Mouse (Mus musculus): Measurements from ENCODE around the gene Ubtd2. TPM values are rescaled to one million over a fixed set of nuclear protein-coding genes. Genes with fewer than 3 reads are reported as not detected.

The Ubtd2 gene
- polyA plus RNA-seq, 1 experiment = 2.8 TPM

DNA sequence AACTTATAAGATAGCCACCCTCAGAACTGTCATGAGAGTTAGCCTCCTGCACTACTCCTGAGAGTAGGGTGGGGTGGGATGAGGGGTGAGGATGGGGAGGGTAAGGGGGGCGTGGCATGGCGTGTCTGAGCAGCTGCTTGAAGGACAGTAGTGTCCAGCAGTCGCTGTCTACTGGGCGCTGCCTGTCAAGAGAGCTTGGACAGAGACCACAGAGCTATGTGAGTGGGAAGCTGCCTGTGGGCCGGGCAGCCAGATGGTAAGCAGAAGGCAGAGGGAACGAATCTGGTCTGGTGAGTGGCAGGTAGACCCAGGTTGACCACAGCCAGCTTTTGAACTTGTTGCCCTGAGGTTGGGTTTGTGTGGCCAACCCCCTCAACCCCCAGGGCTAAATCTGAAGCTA, 85.3 kb downstream of the Ubtd2 start:
- DNase-seq (ENCODE audit: low read depth, low spot score) = no peak
- WGBS = 72% methylated on average over 6 of the region's 6 CpGs

DNA sequence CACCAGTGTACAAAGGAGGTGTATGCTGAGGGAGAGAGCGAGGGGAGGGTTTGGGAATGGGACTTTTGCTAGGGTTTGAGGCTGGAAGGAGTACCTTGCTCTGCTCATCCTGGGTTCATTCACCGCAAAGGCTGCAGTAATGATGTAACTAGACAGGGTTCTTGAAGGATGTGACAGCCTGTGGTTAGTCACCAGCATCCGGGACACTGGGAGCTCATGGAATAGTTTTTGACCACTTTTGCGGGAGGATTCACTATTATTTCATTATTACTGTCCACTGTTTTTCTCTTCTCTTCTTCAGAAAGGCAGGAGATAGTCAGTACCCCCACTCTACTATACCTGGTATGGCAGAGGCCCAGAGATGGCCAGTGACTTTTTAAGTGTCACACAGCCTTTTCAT, 87.0 kb downstream of the Ubtd2 start:
- WGBS = 91% methylated on average over 4 of the region's 4 CpGs
- no peak for DNase-seq (ENCODE audit: low read depth, low spot score)

DNA sequence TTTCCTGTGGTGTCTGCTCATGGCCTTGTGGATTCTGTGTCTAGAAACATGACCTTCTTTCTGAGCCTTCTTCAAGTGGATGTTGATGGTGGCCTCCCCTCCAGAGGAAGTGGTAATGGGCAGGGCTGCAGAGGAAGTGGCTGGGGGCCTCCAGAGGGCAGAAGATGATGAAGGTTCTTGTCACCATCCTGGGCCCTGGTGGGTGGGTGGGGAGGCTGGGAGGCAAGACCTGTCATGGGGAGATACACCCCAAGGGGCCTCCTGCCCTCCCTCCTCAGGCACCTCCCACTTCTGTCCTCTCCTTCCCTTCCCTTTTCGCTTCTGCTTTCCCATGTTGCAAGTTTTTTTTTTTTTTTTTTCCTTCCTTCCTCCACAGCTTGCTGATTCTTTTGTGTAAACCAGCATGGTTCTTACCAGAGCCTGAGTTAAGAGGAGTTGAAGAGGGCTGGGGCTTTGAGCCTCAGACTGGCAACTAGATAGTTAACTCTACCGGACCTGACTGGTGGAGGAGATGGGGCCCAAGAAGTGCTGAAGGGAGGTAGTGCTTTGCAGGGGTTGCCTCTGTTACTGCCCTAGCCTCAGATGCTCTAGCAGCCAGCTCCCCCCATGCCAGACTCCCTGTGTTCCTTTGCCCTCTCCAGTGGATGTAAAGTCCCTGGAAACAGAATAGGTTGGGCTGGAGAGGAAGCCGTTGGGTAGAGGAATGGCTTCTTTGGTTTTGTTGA, 87.7 kb downstream of the Ubtd2 start:
- DNase-seq (ENCODE audit: low read depth, low spot score) = no peak
- WGBS = 68% methylated on average over 3 of the region's 3 CpGs

DNA sequence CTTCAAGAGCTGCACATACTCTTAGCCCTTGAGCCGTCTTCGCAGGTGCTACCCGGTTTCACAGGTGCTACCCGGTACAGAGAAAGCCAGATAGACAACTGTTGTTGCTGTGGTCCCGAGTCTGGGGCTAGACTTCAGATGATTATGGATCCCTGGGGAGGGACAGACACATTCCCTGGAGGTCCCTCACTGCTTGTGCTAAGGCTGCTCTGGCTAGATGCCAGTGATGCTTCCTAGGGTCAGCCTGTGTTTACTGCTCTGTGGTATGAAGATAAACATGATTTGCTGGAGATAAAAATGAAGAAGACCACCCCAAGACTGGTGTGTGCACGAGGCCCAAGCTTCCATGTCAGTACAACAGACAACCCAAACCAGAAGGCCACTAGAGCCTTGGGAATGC, 88.9 kb downstream of the Ubtd2 start:
- 81% methylated on average over 6 of the region's 6 CpGs for WGBS
- DNase-seq (ENCODE audit: low read depth, low spot score) = no peak

DNA sequence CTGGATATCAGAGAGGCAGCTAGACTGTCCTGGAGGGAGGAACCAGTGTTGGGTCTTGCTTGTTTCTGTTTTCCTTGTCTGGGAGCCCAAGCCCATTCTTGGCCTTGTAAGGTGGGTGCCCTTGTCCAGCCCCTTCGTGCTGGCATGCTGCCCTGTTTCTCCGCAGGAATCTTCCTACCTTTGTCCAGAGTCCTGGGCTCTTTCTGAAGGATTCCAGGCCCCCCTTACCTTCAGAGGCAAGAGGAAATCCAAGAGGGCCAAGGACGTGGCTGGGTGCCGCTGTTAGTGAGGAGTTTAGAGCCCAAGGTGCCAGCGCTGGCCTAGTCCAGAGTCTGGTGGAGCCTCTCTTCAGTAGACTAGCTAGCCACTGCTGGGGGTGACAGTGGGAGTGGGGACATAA, 89.3 kb downstream of the Ubtd2 start:
- no peak for DNase-seq (ENCODE audit: low read depth, low spot score)
- WGBS = 89% methylated on average over 5 of the region's 5 CpGs

DNA sequence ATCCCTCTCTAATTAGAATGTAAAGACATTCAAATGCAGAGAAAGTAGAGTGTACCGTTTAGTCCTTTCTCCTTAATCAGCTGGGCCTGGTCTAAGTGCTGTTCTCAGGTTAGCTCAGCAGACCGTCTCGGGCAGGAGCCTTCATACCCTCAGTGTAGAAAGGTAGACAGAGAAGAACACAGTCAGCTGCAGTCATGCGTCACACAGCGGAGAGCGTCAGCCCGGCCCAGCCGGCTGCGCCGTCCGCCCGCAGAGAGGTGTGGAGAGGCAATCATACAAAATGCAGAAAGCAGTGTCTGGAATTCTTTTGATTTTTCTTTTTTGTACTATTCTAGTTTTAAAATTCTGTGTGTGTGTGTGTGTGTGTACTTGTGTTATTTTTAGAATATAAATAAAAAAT, 90.4 kb downstream of the Ubtd2 start:
- no peak for DNase-seq (ENCODE audit: low read depth, low spot score)
- 88% methylated on average over 12 of the region's 12 CpGs for WGBS

DNA sequence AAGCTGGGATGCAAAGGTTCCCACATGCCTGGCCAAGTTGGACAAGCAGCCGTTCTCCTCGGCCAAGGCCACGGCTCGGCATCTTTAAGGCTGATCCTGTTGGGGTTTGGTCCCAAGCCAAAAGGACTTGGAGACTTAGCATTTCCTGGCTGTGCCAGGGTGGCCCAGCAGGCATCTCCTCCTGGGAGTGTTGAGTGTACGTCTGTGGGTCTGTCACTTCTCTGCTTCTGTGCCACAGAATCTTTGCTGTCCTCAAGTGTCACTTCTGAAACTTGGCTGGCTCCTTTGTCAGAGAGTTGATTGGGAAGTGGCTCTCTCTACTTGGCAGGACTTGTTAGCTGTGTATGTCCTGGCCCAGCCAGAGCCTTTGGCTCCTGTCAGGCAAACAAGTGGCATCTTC, 91.3 kb downstream of the Ubtd2 start:
- WGBS = 34% methylated on average over 5 of the region's 5 CpGs
- no peak for DNase-seq (ENCODE audit: low read depth, low spot score)

DNA sequence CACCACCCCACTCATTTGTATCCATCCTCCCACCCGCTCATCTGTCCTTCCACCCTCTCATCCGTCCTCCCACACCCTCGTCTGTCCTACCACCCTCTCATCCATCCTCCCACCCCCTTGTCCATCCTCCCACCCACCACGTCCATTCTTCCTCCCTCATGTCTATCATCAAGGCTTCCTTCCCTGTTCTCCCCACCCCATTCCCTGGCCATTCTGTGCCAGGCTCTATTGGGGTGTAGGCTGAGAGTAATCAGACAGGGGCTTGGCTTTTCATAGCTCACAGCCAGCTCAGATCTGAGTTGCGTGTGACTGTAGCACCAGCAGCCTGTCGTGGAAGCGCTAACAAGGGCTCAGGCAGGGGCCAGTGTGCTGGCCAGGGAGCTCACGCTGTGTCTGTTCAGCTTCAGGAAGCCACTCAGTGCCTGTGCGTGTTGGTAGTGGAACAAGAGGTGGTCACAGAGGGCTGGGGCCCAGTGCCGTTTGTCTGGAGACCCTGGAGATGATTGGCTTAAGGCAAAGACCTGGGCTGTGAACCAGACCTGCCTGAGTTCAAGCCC, 92.3 kb downstream of the Ubtd2 start:
- 82% methylated on average over 10 of the region's 10 CpGs for WGBS
- DNase-seq (ENCODE audit: low read depth, low spot score) = no peak

DNA sequence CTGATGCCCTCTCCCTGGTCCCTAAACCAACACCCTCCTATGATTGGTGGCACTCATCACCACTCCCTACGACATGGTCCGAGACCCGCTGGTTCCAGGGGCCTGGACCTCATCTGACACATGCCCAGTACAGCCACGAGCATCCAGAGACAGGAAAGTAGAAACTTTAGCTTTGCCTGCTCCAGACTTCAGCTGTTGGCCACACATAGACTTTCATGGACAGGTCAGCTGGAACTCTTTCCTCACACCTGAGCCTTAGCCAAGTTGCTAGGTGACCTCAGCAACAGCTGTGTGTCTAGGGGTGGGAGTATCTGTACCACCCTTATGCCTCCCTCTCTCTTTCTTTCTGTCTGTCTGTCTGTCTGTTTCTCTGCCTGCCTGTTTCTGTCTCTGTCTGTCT, 93.1 kb downstream of the Ubtd2 start:
- DNase-seq (ENCODE audit: low read depth, low spot score) = no peak
- 88% methylated on average over 4 of the region's 4 CpGs for WGBS

DNA sequence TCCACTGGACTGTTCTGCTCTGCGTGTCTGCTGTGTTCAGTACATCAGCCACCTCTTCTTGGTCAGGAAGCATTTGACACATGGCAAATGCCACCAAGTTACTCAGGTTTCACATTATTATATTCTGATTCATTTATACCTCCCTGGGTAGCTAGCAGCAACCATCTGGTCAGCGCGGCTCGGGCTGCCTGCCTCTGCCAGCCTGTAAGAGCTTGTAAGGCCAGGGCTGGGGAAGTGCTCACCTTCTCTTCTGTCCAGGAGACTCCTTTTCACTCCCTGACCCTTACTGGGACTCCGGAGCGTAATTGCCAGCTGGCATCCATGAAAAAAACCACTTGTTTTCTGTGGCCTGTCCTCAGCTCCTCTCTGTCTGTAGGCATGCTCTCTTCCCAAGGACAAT, 94.1 kb downstream of the Ubtd2 start:
- 89% methylated on average over 6 of the region's 6 CpGs for WGBS
- no peak for DNase-seq (ENCODE audit: low read depth, low spot score)

DNA sequence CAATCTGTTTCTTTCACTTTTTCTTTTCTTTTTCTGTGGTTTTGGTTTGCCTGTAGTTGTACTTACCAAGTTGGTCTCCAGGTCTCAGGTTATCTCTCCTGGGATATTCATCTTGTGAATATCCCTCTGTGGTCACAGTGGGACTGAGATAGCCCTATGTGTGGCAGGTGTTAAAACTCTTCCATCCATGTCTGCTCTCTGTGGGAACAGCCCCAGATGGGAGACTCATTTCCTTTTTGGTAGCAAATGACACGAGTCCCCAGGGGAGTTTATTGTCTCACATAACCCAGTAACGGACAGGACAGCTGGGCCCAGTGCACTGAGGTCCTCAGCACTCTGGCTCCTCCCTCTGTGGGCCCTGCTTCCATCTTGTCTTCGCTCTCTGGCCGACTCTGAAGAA, 94.9 kb downstream of the Ubtd2 start:
- WGBS = 71% methylated on average over 4 of the region's 4 CpGs
- DNase-seq (ENCODE audit: low read depth, low spot score) = no peak

DNA sequence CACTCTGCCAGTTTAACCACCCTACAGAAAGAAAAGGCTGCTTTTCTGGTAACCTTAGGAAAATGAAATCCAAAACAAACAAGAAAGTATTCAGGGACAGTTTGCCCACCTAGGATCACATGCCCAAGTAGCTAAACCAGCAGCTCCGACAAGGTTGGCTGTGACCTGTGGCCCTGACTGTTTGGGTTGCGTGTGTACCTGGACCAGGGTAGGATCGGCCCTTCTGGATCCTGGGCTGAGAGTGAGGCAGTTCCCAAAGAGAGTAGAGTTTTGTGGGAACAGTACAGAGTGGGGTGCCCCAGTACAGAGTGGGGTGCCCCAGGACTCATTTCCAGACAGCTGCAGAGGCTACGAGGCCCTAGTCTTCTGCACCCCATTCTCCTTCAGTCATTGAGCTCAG, 95.9 kb downstream of the Ubtd2 start:
- no peak for DNase-seq (ENCODE audit: low read depth, low spot score)
- 96% methylated on average over 4 of the region's 4 CpGs for WGBS

DNA sequence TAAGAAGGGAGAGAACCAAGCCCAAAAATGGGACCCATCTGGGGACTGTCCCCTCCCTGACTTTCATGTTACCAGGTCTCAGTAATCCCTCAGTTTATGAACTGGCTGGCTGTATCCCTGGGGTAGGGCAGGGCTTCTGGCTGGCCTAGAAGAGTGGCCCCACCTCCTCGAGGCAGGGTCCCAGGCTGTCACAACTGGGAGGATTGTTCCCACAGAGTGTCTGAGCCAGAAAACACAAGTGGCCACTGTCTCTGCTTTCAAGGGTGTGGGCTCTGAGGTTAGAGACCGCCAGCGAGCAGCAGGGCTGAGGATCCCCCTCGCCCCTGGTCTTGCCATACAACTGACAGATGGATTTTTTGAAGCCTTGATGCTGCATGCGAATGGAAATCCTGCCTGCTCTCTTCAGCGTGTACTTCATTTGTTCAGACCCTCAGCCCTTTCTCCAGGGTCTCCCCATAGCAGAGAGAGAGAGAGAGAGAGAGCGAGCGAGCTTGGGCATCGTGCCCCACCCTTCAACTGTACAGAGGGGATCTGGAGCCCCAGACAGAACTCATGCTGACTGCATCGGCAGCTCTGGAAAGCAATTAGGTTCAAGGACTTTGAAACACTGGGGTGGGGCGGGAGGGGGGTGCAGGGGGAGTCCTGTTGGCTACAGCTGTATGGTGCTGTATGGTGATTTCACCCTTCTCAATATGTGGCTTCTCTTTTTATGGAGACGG, 96.6 kb downstream of the Ubtd2 start:
- WGBS = 62% methylated on average over 12 of the region's 12 CpGs
- DNase-seq (ENCODE audit: low read depth, low spot score) = no peak

DNA sequence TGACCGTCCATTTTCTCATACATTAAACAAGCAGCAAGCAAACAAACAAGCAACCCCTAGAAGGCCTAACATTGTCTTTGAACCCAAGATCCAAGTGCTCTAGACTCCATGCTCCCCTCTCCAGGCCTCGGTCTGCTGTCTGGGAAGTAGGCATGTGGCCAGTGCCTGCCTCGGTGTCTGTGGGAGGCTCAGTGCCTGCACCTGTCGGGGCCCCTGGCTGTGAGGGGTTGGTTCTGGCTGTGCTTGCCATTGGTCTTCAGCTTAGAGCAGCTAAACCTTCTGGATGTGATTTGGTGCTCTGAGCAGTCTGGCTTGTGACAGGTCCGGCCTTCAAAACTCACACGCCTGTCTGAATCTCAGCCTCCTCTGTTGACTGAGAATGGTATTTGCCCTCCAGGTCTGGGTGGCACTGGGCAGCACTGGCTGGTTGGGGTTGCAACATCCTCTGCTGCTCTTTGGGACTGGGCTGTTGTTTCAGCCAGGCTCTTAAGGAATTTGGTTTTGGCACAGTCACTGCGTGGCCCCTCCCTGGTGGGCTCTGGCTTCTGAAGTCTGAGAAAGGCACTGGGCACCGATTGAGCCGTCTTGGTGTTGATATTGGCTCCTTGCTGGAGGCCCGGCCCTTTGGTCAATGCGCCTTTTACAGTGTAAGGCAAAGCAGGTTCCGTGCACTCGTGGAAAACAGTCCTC, 97.4 kb downstream of the Ubtd2 start:
- no peak for DNase-seq (ENCODE audit: low read depth, low spot score)
- 69% methylated on average over 13 of the region's 13 CpGs for WGBS

DNA sequence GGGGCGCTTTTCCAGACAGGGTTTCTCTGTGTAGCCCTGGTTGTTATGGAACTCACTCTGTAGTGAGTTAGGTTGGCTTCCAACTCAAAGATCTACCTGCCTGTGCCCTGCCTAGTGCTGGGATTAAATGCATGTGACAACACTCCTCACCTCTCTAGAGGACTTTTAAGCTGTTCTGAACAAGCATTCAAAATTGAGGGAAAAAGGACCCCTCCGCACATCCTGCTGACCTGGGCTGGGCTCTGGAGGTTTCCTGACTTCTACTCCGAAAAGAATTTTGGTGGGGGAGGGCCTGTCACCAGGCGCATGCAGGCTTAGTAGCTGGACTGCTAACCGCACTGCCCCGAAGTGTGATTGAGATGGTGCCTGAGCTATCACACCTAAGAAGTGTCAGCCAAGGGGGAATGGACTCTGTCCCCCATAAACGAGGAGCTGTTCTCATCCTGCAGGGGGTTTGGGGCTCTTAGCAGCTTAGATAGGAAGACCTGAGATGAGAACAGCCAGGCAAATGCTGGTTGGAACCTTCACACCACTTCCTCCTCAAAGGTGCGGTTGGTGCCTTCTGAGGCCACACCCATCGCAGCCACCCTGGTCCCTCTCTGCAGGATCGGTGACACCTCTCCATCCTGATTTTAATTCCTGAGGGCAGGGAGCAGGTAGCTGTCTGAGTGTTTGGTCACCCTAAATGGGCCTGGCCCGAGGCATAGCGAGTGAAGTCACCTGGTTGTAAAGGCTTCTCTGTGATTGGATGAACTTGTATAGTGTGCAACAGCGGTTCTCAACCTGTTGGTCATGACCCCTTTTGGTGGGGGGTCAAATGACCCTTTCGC, 98.4 kb downstream of the Ubtd2 start:
- no peak for DNase-seq (ENCODE audit: low read depth, low spot score)
- WGBS = 42% methylated on average over 14 of the region's 14 CpGs

DNA sequence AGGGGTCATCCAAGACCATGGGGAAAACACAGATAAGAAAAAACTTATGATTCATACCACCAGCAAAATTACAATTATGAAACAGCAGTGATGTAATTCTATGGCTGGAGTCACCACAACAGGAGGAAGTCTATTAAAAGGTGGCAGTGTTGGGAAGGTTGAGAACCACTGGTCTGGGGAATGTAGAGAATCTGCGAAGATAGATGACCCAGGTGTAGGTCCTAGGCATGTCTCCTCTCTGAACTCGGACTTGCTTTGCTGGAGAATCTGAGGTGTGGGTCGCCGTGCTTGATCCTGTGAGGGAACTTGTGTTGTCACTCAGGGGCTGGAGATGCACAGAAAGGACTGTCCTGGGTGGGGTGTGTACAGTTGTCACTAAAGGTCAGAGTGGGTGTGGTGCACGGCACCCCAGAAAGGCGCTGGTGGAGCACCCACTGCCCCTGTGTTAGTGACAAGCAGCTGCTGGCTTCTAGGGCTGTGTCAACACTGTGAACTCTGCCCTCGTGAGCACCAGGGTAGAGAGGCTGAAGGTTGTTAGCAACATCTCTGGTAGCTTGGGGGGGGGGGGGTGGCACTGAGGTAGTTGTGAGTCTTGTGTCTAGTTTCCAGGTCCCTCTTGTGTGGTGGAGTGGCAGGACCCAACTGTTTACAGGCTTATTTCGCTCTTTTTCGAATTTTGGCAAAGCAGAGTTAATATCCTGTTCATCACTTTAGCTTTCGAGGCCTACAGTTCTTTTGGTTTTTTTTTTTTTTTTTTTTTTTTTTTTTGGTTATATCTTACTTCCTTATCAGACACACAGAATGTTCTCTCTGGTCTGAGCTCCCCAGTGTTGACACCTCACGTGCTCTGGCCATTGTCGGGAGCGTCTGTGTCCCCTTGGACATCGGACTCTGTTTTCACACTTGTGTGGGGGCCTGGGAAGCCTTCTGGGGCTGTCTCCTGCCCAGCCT, 99.2 kb downstream of the Ubtd2 start:
- no peak for DNase-seq (ENCODE audit: low read depth, low spot score)
- WGBS = 64% methylated on average over 14 of the region's 14 CpGs

DNA sequence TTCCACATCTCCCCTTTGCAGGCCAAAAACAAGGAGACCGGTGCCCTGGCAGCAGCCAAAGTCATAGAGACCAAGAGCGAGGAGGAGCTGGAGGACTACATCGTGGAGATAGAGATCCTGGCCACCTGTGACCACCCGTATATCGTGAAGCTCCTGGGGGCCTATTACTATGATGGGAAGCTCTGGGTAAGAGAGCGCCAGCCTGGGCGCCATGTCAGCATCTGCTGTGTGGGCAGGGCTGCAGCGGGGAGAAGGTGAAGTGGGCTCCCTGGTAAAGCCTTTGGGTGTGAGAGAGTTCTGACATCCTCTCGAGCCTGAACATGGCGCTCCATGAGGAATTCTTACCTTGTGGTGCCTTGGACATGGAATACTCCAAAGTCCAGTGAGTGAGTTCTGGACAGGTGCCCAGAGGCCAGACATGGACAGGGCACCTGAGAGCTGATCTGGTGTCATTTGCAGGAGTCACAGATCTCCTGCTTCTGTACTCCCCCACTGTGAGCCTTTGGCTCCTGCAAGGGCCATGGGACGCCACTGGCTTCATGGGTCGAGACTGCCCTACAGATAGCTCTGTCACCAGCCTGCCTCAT, 100.0 kb downstream of the Ubtd2 start:
- WGBS = 90% methylated on average over 12 of the region's 12 CpGs
- DNase-seq (ENCODE audit: low read depth, low spot score) = no peak

DNA sequence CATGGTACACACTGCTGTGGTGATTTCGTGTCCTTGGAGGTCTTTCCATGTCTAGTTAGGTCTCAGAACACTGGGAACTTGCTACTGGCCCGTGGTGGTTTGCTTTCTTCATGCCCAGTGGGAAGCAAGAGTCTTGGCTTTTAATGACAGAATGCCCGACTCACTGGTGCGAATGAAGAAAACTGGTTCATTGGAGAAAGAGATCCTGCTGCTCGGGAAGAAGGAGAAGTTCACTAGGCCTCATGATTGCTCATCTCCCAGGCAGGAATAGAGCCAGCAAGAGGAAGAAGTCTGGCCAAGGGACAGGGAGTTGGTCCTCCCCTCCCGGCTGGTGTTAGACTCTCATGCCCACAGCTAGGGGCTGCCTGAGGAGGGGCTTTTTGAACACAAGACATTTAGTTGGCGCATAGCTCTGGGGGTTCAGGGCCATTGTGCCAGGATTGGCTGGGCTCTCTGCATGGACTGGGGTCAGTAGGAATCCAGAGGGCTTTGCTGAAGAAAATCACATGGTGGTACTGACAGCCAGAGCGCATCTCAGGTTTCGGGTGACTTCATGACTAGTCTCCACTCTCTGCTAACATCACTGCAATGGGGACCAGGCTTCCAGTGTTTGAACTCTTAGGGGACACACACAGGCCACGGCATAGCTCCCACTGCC, 101.3 kb downstream of the Ubtd2 start:
- 84% methylated on average over 10 of the region's 10 CpGs for WGBS

More for the DNA sequence above, 101.3 kb downstream of the Ubtd2 start:
- no peak for DNase-seq (ENCODE audit: low read depth, low spot score)

Measured in large intestine, adult 2 months (tissue).